Mouse (Mus musculus): ENCODE measurements around the gene Blm. TPM values are rescaled to one million over a fixed set of nuclear protein-coding genes. Genes with fewer than 3 reads are reported as not detected.
"Not testable (repeated sequence)": the region's sequence is repeated elsewhere in the genome, so short reads cannot be mapped to it uniquely, and the experiment has no call there.

Blm gene
- polyA plus RNA-seq, 1 experiment, result 27.8 TPM

- no peak overlapping the region for H3K4me3 ChIP-seq (replicated peaks)
- peak; percentile 64 for TF ChIP-seq GATA1 (IDR thresholded peaks at IDR 0.05; ENCODE audit: low read length)
- peak; percentile 41; the same call in 1 of the 3 replicates for TF ChIP-seq TAL1 (IDR thresholded peaks at IDR 0.05; ENCODE audit: low read length)
- no peaks in the 10 kb centered on the region for H3K36me3 ChIP-seq (ENCODE audit: control insufficient read depth)
- H3K4me1 ChIP-seq (ENCODE audit: control insufficient read depth), result peaks cover 44% of the 10 kb centered on the region
- no peaks in the 10 kb centered on the region for H3K27me3 ChIP-seq (ENCODE audit: control insufficient read depth)
- H3K9me3 ChIP-seq (ENCODE audit: control insufficient read depth, low read length), result no peaks in the 10 kb centered on the region
Observed at GRCm38 (mm10) chr7:80542139-80542831, 7.4 kb upstream of the Blm start.

- Histone ChIP-seq H3K9me3 (ENCODE audit: control insufficient read depth, low read length) (no peaks in the 10 kb centered on the region), H3K4me3 (replicated peaks) (no peak overlapping the region), H3K27me3 (ENCODE audit: control insufficient read depth) (no peaks in the 10 kb centered on the region), H3K36me3 (ENCODE audit: control insufficient read depth) (no peaks in the 10 kb centered on the region), H3K4me1 (ENCODE audit: control insufficient read depth) (peaks cover 54% of the 10 kb centered on the region)
- TF ChIP-seq TAL1 (IDR thresholded peaks at IDR 0.05; ENCODE audit: low read length) (no peak), GATA1 (IDR thresholded peaks at IDR 0.05; ENCODE audit: low read length) (no peak)
Observed at GRCm38 (mm10) chr7:80539581-80539980, 4.7 kb upstream of the Blm start.

GRCm38 (mm10) chr7:80534291-80535008 is 469 bp downstream of the Blm start:
- Histone ChIP-seq H3K36me3 (ENCODE audit: control insufficient read depth) (peaks cover 36% of the 10 kb centered on the region), H3K9me3 (ENCODE audit: control insufficient read depth, low read length) (no peaks in the 10 kb centered on the region), H3K4me1 (ENCODE audit: control insufficient read depth) (peaks cover 61% of the 10 kb centered on the region), H3K27me3 (ENCODE audit: control insufficient read depth) (no peaks in the 10 kb centered on the region), H3K4me3 (replicated peaks) (peak overlapping the region; percentile 95)
- TF ChIP-seq GATA1 (IDR thresholded peaks at IDR 0.05; ENCODE audit: low read length) (no peak; the same call in 1 of the 2 replicates), TAL1 (IDR thresholded peaks at IDR 0.05; ENCODE audit: low read length) (peak; percentile 69)

- Histone ChIP-seq H3K9me3 (ENCODE audit: control insufficient read depth, low read length) (no peaks in the 10 kb centered on the region), H3K27me3 (ENCODE audit: control insufficient read depth) (no peaks in the 10 kb centered on the region), H3K4me1 (ENCODE audit: control insufficient read depth) (peaks cover 68% of the 10 kb centered on the region), H3K4me3 (replicated peaks) (peak overlapping the region; percentile 40), H3K36me3 (ENCODE audit: control insufficient read depth) (peaks cover 64% of the 10 kb centered on the region)
- TF ChIP-seq TAL1 (IDR thresholded peaks at IDR 0.05; ENCODE audit: low read length) (no peak), GATA1 (IDR thresholded peaks at IDR 0.05; ENCODE audit: low read length) (peak; percentile 66)
Observed at GRCm38 (mm10) chr7:80531087-80531486, 3.8 kb downstream of the Blm start.

GRCm38 (mm10) chr7:80530646-80531045 is 4.3 kb downstream of the Blm start:
- Histone ChIP-seq H3K9me3 (ENCODE audit: control insufficient read depth, low read length) (no peaks in the 10 kb centered on the region), H3K4me1 (ENCODE audit: control insufficient read depth) (peaks cover 67% of the 10 kb centered on the region), H3K4me3 (replicated peaks) (no peak overlapping the region), H3K27me3 (ENCODE audit: control insufficient read depth) (no peaks in the 10 kb centered on the region), H3K36me3 (ENCODE audit: control insufficient read depth) (peaks cover 69% of the 10 kb centered on the region)
- TF ChIP-seq TAL1 (IDR thresholded peaks at IDR 0.05; ENCODE audit: low read length) (no peak), GATA1 (IDR thresholded peaks at IDR 0.05; ENCODE audit: low read length) (no peak)

- peaks cover 88% of the 10 kb centered on the region for H3K36me3 ChIP-seq (ENCODE audit: control insufficient read depth)
- H3K9me3 ChIP-seq (ENCODE audit: control insufficient read depth, low read length), result no peaks in the 10 kb centered on the region
- H3K4me1 ChIP-seq (ENCODE audit: control insufficient read depth), result peaks cover 43% of the 10 kb centered on the region
- TF ChIP-seq TAL1 (IDR thresholded peaks at IDR 0.05; ENCODE audit: low read length) (no peak), GATA1 (IDR thresholded peaks at IDR 0.05; ENCODE audit: low read length) (no peak)
- H3K4me3 ChIP-seq (replicated peaks), result no peak overlapping the region
- no peaks in the 10 kb centered on the region for H3K27me3 ChIP-seq (ENCODE audit: control insufficient read depth)
Observed at GRCm38 (mm10) chr7:80526698-80527097, 8.2 kb downstream of the Blm start.

GRCm38 (mm10) chr7:80512408-80513085 is 22.4 kb downstream of the Blm start:
- Histone ChIP-seq H3K27me3 (ENCODE audit: control insufficient read depth) (no peaks in the 10 kb centered on the region), H3K9me3 (ENCODE audit: control insufficient read depth, low read length) (no peaks in the 10 kb centered on the region), H3K4me3 (replicated peaks) (no peak overlapping the region), H3K36me3 (ENCODE audit: control insufficient read depth) (peaks cover 97% of the 10 kb centered on the region), H3K4me1 (ENCODE audit: control insufficient read depth) (no peaks in the 10 kb centered on the region; the same call in 1 of the 2 replicates)
- TF ChIP-seq TAL1 (IDR thresholded peaks at IDR 0.05; ENCODE audit: low read length) (no peak), GATA1 (IDR thresholded peaks at IDR 0.05; ENCODE audit: low read length) (no peak)

- not testable (repeated sequence) for H3K27me3 ChIP-seq (ENCODE audit: control insufficient read depth); H3K4me3 ChIP-seq (replicated peaks); H3K9me3 ChIP-seq (ENCODE audit: control insufficient read depth, low read length); H3K4me1 ChIP-seq (ENCODE audit: control insufficient read depth)
- H3K36me3 ChIP-seq (ENCODE audit: control insufficient read depth), result peaks cover 98% of the 10 kb centered on the region
Observed at GRCm38 (mm10) chr7:80507697-80508096, 27.2 kb downstream of the Blm start.

GRCm38 (mm10) chr7:80506007-80506406 is 28.9 kb downstream of the Blm start:
- no peak for TF ChIP-seq TAL1 (IDR thresholded peaks at IDR 0.05; ENCODE audit: low read length)
- no peak for TF ChIP-seq GATA1 (IDR thresholded peaks at IDR 0.05; ENCODE audit: low read length)

More at GRCm38 (mm10) chr7:80506007-80506406, 28.9 kb downstream of the Blm start:
- peaks cover 2% of the 10 kb centered on the region for H3K4me1 ChIP-seq (ENCODE audit: control insufficient read depth)
- no peaks in the 10 kb centered on the region for H3K27me3 ChIP-seq (ENCODE audit: control insufficient read depth)
- H3K4me3 ChIP-seq (replicated peaks), result no peak overlapping the region
- H3K36me3 ChIP-seq (ENCODE audit: control insufficient read depth), result peaks cover 98% of the 10 kb centered on the region
- H3K9me3 ChIP-seq (ENCODE audit: control insufficient read depth, low read length), result no peaks in the 10 kb centered on the region

All from erythroblast, embryonic 14.5 days (primary cell).